Mouse (Mus musculus) cerebellum, postnatal 14 days (tissue): ENCODE data around the gene 9330182O14Rik.

Source experiments
- DNase-seq, 2 experiments: peaks; one replicate each; pipeline ENCODE4 v3.0.0; 2021; ENCODE audit warnings: mixed read lengths in 2 of 2

Gene 9330182O14Rik

DNA sequence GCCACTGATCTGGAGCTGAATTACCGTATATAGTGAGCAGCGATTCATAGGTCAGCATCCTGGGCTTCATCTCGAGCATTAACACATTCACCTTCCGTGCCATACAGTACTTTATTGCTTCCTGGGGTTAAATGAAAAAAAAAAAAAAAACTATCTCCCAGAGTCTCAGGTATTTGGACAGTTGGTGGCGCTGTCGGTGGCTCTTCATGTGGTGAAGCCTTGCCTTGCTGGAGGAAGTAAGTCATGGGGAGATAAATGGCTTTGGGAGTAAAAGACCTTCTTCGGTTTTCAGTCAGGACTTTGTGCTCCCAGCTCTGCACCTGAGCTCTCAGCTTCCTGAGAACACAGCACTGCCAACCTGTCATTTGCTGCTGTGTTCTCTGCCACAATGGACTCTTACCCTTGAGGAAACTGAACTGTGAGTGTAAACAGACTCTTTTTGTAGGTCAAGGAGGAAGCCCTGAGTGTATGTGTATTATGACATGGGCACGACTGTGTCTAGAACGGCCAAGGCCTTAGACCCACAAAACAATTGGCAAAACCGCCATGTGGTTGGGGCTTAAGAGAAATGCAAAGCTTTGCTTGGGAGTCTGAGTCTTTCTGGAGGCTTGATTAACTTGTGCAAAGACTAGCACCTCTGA, at the start of gene 9330182O14Rik:
9330182O14Rik (plus strand) TSS at position 214 of the 641 bp plus-strand sequence.
- peak in 1 of 2 experiments; percentile 21 for DNase-seq

DNA sequence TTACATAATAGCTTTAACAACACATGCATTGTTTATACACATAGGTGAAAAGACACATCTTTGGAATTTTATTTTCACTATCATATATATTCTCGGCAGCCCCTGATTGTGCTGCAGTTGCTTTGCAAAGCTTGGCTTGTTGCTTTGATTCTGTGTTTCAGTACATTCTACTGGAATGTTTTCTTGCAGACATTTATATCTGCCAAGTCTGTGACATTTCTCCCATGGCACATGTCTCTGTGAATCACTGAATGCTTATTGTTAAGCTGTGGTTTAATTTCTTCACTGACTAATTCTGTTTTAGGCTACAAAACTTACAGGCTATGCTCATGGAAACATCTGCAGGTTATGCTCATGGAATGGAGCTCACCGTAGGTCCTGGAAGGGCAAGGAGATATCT, 30.9 kb upstream of the 9330182O14Rik start:
- DNase-seq: no peak

DNA sequence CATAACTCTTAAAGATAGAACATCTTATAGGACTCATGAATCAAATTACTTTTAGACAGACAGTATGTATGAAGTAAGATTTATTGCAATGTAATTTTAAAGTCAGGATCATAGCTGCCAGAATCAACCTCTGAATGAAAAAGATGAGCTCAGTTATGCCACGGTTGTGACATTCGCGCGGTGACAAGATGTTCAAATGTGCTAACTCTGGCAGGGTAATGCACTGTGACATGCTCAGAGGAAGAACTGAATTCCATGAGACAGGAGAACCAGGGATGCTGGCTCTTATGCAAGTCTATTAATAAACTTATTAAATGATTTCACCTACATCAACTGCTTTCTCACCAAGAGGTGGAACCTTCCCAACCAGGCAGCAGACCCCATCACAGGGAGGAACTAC, 28.5 kb upstream of the 9330182O14Rik start:
- DNase-seq: no peak

DNA sequence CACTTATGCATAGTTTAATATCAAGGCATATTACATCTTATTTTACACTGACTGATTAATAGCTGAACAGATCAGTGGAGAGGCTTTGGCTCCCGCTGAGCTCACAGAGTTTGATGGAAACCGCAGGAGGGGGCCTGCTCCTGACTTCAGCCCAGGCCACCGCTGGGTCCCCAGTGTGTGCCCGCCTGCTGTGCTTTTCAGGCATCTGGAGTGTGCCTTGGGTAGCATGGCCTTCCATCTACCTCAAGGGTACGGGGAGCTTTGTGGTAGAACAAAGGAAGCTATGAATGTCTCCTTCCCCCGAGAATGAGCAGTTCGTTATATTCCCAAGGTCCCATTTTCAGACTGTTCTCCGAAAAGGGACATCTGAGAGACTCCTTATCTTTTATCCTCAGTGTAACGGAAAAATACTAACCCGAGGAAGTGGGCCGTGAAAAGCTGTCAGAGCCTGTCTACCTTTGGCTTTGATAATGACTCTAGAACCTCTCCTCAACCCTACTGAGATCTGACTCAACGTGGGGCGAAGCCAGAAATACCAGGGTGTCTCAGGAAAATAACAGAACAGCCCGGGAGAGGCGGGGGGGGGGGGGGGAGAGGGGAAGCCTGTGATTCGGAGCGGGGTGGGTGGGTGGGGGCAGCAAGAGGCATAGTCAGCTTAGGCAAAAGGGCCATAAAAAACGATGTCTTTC, 20.1 kb upstream of the 9330182O14Rik start:
- DNase-seq: no peak

DNA sequence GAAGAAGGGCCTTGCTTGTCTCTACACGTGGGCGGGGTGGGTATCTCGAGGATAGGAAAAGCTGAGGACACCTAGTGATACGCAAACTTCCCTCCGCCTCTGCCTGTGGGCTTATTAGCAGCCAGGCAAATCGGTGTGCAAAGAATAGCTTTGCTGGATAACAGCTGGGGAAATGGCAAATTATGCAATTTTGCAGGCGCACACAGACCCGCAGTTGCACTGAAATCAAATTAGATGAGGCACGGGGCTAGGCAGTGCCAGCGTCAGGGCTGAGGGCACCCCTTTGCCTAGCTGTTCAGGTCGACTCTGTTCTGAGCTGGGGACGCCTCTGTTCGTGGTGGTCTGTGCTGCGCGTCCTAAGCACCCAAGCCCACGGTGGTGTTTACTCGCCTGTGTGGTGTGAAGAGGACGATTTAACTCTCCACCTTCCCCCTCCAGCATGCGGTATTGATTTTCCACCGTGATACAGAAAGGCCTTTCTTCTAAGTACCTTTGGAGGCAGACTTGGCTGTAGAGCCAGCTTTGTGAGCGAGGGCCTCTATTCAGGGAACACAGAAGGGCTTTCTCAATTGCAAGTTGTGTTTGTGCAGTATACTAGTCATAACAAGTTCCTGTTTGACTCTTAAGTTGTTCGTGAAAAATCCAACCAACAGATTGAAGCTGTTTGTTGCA, 19.4 kb upstream of the 9330182O14Rik start:
- no peak for DNase-seq

DNA sequence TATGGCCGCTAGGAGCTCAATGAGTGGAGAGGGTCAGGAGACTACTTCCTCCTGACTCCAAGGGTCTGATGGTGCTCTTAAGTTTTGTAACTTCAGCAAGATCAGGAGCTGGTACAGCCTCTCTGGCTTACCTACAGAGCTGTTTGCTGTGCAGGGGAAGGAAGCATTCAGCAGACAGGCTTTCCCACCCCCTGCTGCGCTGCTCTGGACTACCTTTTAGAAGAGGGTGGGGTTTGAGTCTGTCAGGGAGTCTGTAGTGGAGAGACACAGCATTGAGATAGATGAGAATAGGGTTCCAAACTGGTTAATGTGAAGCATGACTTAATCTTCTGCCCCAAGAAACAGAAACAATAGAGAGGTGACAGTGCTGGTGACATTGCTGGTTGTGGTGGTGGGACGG, 17.8 kb upstream of the 9330182O14Rik start:
- DNase-seq: no peak

DNA sequence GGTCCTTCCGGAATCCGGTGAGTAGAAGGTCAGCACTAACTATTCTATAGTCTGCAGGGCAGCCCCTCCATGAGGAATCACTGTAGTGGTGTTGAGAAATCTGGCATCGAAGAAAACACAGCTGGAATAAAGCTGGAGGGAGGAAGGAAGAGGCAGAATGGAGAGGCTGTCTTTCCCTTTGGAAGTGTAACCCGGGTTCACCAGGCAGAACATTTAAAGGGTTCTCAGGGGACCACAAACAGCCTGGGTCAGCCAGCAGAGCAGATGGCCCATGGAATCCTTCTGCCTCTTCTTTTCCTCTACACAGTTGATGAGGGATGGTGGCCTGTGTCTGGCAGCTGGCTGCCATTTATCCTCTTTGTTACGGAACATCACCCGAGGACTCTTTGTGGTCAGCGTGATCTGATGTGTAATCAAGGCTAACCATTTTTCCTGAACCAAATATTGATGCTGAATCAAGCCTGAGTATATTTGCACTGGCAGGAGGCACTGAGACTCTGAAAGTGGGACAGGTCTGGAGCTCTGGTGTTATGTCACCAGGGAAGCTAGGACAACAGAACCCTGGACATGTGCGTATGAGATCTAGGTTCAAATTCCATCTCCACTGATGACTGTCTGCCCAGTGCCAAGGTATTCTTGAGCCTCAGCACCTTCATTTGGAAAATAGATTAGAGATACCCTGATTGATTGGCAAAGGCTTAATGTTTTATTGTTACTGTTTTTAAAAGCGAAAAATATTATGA, 9.8 kb upstream of the 9330182O14Rik start:
- peak; percentile 31 to 43 for DNase-seq

DNA sequence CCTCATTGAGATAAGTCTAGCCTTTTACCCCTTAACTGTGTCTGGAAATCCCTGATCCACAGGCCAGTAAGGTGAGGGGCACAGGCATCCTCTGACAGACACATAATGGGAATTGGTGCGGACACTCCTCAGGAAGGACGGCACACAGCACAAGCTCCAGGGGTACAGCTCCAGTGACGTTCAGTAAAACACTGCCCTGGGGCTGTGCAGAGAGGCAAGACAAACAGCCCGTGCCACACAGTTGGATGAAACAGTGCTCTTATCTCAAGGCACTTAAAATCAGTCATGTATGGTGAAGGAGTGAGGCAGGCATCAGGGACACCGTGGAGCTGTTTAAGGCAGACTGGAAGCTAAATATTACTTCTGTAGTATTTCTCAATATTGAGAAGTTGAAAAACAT, 4.7 kb upstream of the 9330182O14Rik start:
- no peak for DNase-seq

DNA sequence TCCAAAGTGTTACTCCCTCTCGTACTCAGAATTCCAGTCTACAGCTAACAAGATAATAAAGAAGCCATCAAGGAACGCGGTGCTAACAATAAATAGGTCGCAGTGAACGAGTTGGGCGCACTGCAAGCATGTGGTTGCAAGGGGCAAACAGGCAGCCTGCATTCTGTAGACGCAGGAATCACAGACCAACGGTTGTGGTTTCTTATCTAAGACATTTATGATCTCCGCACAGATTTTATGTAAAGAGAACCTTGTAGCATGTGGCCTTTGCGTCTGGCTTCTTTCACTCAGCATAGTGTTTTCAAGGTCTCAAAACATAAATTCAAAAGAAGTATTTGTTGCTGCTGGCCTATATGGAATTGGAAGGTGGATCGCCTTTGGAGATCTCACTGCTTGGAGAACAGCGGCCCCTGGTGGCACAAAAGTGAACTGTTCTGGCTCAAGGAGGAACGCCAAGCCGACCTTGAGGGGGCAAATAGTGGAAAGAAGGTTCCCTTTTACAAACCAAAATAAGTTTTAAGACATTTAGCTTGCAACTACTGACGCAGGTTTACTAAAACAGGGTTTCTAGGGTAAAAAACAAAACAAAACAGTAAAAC, 3.2 kb upstream of the 9330182O14Rik start:
- peak; percentile 91 to 93 for DNase-seq

DNA sequence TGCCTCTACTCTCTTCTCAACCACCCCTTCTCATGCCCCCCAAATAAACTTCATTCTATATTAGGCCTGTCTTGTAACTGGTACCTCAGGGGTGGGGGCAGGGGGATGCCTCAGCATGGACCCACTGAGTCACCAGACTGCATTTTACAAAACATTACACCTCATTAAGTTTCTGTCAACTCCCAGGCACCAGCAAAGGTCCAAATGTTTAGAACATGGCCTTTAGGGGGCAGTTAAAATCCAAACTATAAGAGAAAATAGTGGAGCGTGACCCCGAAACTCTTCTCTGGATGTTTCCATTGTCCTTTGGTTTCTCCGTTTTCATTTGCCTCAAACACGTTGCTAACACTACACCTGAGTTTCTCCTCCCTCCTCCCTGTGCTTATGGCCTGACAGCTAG, 1.8 kb upstream of the 9330182O14Rik start:
- DNase-seq: no peak

DNA sequence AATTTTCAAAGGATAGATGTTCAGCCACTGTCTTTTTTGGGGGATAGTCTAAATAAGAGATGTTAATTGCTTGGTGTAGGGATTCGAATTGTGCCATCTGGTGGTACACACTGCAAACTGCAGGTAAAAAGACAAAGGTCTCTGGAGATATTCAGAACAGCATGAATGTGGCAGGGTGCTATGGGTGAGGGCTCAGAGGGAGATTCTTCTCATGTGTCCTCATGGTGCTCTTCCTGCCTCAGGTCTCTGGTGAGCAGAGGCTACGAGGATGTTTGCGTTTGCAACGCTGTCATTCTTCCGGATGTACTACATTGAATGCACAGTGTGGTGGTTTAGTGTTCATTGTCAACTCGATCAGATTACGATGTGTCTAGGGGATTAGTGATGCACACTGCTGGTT, 10.1 kb downstream of the 9330182O14Rik start:
- peak; percentile 45 to 46 for DNase-seq

DNA sequence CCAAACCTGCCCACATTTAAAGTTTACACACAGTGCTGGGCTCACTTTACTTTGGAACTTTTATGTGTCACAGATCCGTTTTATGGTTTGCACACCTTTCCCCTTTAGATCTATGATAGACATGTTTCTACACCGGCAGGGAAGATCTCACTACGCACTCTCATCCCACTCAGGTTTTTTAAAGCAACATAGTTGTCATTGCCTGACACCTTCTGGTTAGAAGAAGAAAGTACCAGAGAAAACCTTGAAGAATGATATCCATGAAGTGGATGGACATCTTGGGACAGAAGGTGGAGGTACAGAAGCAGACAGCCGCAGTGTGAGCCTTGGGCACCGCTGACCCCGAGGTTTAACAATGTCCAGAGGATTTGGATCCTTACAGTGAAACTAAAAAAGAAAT, 23.5 kb downstream of the 9330182O14Rik start:
- DNase-seq: no peak

DNA sequence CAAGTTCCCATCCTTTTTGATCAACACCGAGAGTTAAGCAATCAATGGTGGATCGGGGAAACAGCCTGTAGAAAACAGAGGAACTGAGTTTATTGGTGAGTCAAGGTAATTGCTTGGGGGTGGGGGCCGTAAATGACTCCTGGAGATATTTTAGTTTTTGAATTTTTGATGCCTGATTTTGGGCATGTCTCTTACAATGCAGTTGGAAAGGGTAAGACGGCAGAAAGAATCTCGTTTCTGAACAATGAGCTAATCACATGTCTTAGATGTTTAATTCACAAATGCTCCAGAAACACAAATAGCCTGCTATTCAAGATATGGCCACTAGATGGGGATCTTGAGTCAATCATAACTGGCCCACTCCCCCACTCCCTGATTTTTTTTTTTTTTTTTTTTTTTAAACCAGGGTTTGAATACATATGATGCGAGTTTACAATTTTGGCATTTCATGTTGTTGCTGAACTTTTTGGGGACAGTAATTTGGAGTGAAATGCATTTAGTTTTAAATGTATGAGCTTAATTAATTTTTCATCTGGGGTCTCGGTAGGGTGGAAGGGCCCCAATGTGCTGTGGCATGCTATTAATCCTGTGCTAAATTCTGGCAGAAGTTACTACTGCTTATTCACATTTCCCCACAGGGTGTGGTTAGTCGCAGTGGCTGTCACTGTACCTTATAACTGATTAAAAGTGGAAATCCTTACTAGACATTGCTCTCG, 32.6 kb downstream of the 9330182O14Rik start:
- DNase-seq: peak; percentile 86 to 88

DNA sequence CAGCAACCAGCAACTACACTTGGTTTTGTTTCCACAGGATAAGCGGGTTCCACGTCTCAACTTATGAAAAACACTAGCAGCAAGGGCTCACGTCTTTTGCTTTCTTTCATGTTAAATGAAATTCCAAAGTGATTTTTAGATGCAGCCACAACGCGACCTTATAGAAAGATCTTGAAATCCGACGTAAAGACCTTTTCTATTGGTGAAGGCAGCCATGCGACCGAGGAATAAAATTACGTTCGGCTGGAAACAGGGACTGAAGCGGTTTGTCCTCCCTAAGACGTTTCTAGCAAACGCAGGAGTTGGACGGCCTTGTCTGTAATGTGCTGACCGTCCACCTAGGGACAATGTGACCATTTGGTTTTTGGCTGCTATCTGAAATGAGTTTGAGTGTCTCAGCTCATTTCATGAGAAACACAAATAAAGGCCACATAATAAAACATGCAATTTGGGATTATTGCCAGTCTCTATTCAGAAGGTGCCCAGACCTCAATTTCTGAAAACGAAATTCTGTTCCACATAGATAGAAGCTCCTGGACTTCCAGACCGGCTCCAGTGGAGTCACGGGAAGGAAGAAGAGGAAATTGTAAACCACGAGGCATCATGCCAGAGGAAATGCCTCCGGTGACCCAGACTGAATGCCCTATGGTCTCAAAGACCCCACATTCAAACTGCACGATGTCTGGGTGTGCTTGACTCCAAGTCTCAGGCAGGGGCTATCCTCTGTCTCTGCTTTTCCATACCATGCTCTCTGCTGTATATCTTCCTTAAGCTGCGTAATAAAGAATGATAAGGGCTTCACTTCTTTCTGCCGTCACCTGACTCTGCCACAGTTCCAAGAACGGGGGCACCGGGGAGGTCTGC, 33.3 kb downstream of the 9330182O14Rik start:
- DNase-seq: peak; percentile 55 to 63

DNA sequence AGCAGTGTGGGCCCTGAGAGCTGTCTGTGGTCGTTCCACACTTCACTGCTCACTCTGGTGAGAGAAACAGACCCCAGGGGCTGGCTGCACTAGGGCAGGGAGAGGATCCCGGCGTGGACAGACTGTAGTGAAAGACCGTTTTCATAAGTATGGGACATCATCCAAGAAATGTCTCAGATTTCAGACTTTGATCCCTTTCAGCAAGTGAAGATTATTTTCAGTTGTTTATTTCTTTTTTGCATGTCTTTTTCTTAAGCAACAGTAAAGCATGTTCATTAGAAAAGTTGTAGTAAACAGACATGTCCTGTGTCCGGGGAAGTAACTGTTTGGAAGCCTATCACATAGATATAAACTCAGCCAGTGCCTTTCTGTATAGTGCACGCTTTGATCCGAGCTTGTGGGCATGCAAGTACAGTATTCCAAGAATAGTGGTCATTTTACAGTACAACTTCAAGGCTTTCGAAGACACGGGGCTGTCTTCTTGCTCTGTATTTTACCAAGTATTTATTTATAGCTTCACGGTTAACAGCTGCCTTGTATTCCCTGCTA, 34.0 kb downstream of the 9330182O14Rik start:
- peak; percentile 33 to 49 for DNase-seq

DNA sequence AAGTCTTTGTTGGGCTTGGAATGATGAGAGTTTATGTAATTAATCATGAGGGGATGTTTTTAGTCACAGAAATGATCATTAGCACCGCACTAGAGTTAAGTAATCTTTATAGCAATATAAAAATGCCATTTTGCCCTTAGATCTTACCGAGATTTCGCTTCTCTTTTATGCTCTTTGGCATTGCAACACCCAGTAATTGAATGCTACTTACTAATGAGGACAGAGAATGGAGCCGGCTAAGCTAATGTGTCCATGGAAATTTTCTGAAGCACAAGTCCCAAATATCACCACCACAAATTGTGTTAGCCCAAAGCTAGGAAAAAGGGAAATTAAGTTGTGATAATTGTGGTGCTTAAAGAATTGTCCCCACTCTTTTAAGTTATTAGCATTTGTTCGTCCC, 34.9 kb downstream of the 9330182O14Rik start:
- no peak for DNase-seq

DNA sequence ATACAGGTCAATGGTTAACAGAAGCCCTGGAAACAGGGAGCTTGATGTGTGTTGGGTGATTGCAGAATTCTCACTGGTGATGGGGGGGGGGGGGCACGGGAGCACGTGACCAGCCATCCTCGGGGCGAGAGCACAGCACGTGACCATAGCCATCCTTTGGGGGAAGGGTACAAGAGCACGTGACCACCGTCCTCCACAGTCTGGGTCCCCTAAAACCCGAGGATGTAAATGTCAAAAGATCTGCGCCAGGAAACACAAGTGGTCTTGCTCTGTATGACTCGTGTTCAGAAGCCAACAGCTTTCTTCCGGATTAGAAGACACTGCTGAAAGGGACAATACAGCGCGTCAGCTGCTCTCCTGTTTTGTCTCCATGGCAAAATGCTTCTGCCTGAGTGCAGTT, 35.5 kb downstream of the 9330182O14Rik start:
- DNase-seq: peak; percentile 49 to 55

DNA sequence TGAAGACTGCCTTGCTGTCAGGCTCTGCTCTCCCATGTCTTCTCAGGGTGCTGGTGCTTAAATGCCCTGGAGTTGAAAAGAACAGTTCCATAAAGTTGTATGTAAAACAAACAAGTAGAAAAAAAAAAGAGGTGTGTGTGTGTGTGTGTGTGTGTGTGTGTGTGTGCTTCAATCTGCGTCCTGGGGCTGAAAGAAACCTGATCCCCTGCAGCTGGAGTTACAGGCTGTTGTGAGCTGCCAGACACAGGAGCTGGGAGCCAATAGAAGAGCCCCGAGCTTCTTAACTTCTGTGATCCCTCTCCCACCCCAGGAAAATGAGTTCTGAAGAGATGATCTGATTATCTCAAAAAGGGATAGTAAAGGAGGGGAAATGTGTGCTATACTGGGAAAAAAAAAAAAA, 45.3 kb downstream of the 9330182O14Rik start:
- DNase-seq: no peak

DNA sequence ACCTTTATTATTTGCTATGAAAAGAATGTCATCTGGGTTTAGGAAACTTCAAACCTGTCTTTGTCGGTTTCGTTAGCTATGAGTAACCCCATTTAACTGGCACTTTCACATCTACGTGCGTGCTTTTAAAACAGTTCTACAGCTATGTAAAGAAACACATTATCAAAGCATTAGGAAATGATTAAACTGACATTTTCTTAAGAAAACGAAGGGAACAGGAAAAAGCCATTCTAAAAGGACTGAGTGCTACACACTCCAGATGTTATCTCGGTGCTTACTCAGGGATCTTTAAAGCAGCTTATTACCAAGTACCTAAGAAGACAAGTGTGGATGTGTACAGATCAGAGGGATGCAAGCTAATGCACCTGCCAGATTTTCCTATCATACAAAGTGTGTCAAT, 52.9 kb downstream of the 9330182O14Rik start:
- no peak for DNase-seq
